Mouse (Mus musculus) lung, postnatal 0 days (tissue): ENCODE measurements around the gene 4632433K11Rik. TPM values are rescaled to one million over a fixed set of nuclear protein-coding genes. Genes with fewer than 3 reads are reported as not detected.
A peak's percentile ranks its signal among the peaks of the same experiment; 100 is the strongest.

Experiments used
- ATAC-seq: fragments of 200-750 bp; cut with Nextera tagmentation; 2 replicates; pipeline ENCODE4 v1.8.0; 2017; ENCODE audit warnings: moderate library complexity
- DNase-seq: peaks from one replicate; pipeline ENCODE4 v3.0.0-alpha.2; 2016; ENCODE audit warnings: low spot score
- H3K27ac ChIP-seq: fragments of 300-500 bp; sonication (generic); 2 replicates; pipeline ENCODE4 v1.5.1; 2014; ENCODE audit warnings: antibody characterized with exemption, mild to moderate bottlenecking, low read length, mixed read lengths
- H3K27me3 ChIP-seq: fragments of 300-500 bp; sonication (generic); replicated peaks from 2 replicates; pipeline ENCODE4 v1.6.1; 2014; ENCODE audit warnings: low read length, mixed read lengths; ENCODE audit not compliant: insufficient read depth
- H3K36me3 ChIP-seq: fragments of 300-500 bp; sonication (generic); 2 replicates; pipeline ENCODE4 v1.6.1; 2014; ENCODE audit warnings: low read length, mixed read lengths; ENCODE audit not compliant: insufficient read depth
- H3K4me1 ChIP-seq: fragments of 300-500 bp; sonication (generic); 2 replicates; pipeline ENCODE4 v1.6.1; 2014; ENCODE audit warnings: antibody characterized with exemption, low read depth, low read length, mixed read lengths; ENCODE audit not compliant: insufficient read depth
- H3K4me2 ChIP-seq: fragments of 300-500 bp; sonication (generic); replicated peaks from 2 replicates; pipeline ENCODE4 v1.6.1; 2014; ENCODE audit warnings: low read depth, mild to moderate bottlenecking, low read length, moderate library complexity, mixed read lengths
- H3K4me3 ChIP-seq: fragments of 300-500 bp; sonication (generic); 2 replicates; pipeline ENCODE4 v1.5.1; 2014; ENCODE audit warnings: low read depth, low read length
- H3K9ac ChIP-seq: fragments of 300-500 bp; sonication (generic); replicated peaks from 2 replicates; pipeline ENCODE4 v1.6.1; 2014; ENCODE audit warnings: low read depth, mild to moderate bottlenecking
- H3K9me3 ChIP-seq: fragments of 300-500 bp; sonication (generic); 2 replicates; pipeline ENCODE4 v1.6.1; 2016; ENCODE audit warnings: low read length, mixed read lengths
- CTCF ChIP-seq: IDR thresholded peaks from 2 replicates; pipeline ENCODE4 v1.5.1; 2016; ENCODE audit warnings: antibody characterized with exemption, mild to moderate bottlenecking
- EP300 ChIP-seq: IDR thresholded peaks from 2 replicates; pipeline ENCODE4 v1.6.1; 2016; ENCODE audit warnings: antibody characterized with exemption, mild to moderate bottlenecking, control low read depth
- WGBS: fragments of 180-500 bp; shearing (Covaris S2); extraction: QIAGEN DNeasy Blood & Tissue Kit; methylation state at CpG from one replicate; pipeline ENCODE4 v1.1.7; 2014; 5-methylcytosine and 5-hydroxymethylcytosine counted together
- polyA plus RNA-seq: library from polyadenylated mRNA; unstranded; fragments of >200 nt; fragmentation: Nextera tagmentation; extraction: Ambion mirVana; gene quantifications from 2 replicates; pipeline ENCODE4 v1.2.1, GENCODE M21; 2015

The 4632433K11Rik gene
- polyA plus RNA-seq, 1 experiment from 2014 or later, result not detected

- TF ChIP-seq EP300 (peak; percentile 22; the same call in 1 of the 2 replicates), CTCF (no peak)
- WGBS, result under 1% methylated on average over 43 of the region's 81 CpGs
- peaks cover 21% of the 10 kb centered on the region; the same call in 1 of the 2 replicates for H3K36me3 ChIP-seq
Measured at GRCm38 (mm10) chr7:5080010-5080751, 46.3 kb downstream of the 4632433K11Rik start, which contains the start of gene Epn1. Gene Epn1 (plus strand): TSS chr7:5080235.

GRCm38 (mm10) chr7:5080815-5081214, 46.9 kb downstream of the 4632433K11Rik start:
- no peak for TF ChIP-seq EP300
- TF ChIP-seq CTCF, result no peak
- peak overlapping the region; percentile 79 for H3K9ac ChIP-seq
- peak overlapping the region; percentile 69 for H3K4me3 ChIP-seq
- 7% methylated on average over 6 of the region's 6 CpGs for WGBS
- H3K36me3 ChIP-seq, result peaks cover 21% of the 10 kb centered on the region; the same call in 1 of the 2 replicates
- ATAC-seq, result no peak
- DNase-seq, result no peak
- H3K27ac ChIP-seq, result peak overlapping the region; percentile 90
- peaks cover 7% of the 10 kb centered on the region for H3K4me1 ChIP-seq
- no peaks in the 10 kb centered on the region for H3K27me3 ChIP-seq
- no peaks in the 10 kb centered on the region for H3K9me3 ChIP-seq
- H3K4me2 ChIP-seq, result peak overlapping the region; percentile 70

More at GRCm38 (mm10) chr7:5080010-5080751, 46.3 kb downstream of the 4632433K11Rik start, which contains the start of gene Epn1:
- Histone ChIP-seq H3K27ac (peak within 1 kb of the TSS; percentile 90), H3K4me2 (peak within 1 kb of the TSS; percentile 70), H3K27me3 (no peaks in the 10 kb centered on the region), H3K4me3 (peak within 1 kb of the TSS; percentile 69), H3K4me1 (peaks cover 7% of the 10 kb centered on the region), H3K9me3 (no peaks in the 10 kb centered on the region), H3K9ac (peak within 1 kb of the TSS; percentile 79)
- DNase-seq, result peak; percentile 99
- peak; percentile 99 for ATAC-seq

GRCm38 (mm10) chr7:5081241-5081640, 47.3 kb downstream of the 4632433K11Rik start:
- H3K9ac ChIP-seq, result no peak overlapping the region
- no peak for ATAC-seq

GRCm38 (mm10) chr7:5081939-5082338, 48.0 kb downstream of the 4632433K11Rik start:
- TF ChIP-seq EP300 (no peak), CTCF (no peak)
- Histone ChIP-seq H3K27ac (no peak overlapping the region), H3K36me3 (peaks cover 11% of the 10 kb centered on the region; the same call in 1 of the 2 replicates), H3K9me3 (no peaks in the 10 kb centered on the region), H3K4me3 (no peak overlapping the region), H3K27me3 (no peaks in the 10 kb centered on the region), H3K9ac (no peak overlapping the region), H3K4me1 (peaks cover 7% of the 10 kb centered on the region), H3K4me2 (no peak overlapping the region)
- no peak for ATAC-seq
- DNase-seq, result peak; percentile 37
- WGBS, result 78% methylated on average over 2 of the region's 2 CpGs

More at GRCm38 (mm10) chr7:5081241-5081640, 47.3 kb downstream of the 4632433K11Rik start:
- H3K27ac ChIP-seq, result no peak overlapping the region
- peaks cover 18% of the 10 kb centered on the region; the same call in 1 of the 2 replicates for H3K36me3 ChIP-seq
- TF ChIP-seq CTCF, result no peak
- TF ChIP-seq EP300, result no peak
- peak overlapping the region; percentile 69; the same call in 1 of the 2 replicates for H3K4me3 ChIP-seq
- no peaks in the 10 kb centered on the region for H3K9me3 ChIP-seq
- no peaks in the 10 kb centered on the region for H3K27me3 ChIP-seq
- H3K4me2 ChIP-seq, result peak overlapping the region; percentile 70
- 42% methylated on average over 6 of the region's 6 CpGs for WGBS
- no peak for DNase-seq
- peaks cover 7% of the 10 kb centered on the region for H3K4me1 ChIP-seq

GRCm38 (mm10) chr7:5083325-5084105, 49.6 kb downstream of the 4632433K11Rik start:
- WGBS, result 87% methylated on average over 18 of the region's 18 CpGs
- H3K9ac ChIP-seq, result no peak overlapping the region
- H3K9me3 ChIP-seq, result no peaks in the 10 kb centered on the region
- no peak for TF ChIP-seq EP300
- H3K36me3 ChIP-seq, result peaks cover 5% of the 10 kb centered on the region; the same call in 1 of the 2 replicates
- H3K27ac ChIP-seq, result no peak overlapping the region
- peaks cover 7% of the 10 kb centered on the region for H3K4me1 ChIP-seq
- DNase-seq, result peak; percentile 38
- H3K4me3 ChIP-seq, result no peak overlapping the region
- H3K4me2 ChIP-seq, result no peak overlapping the region
- ATAC-seq, result no peak
- no peaks in the 10 kb centered on the region for H3K27me3 ChIP-seq

Other genes with a start within 250 kb of the 4632433K11Rik start
- 39.2 and 45.4 TPM in 2 replicates for gene Tmem238, start 244.5 kb upstream of the 4632433K11Rik start, polyA plus RNA-seq
- 282 and 294 TPM in 2 replicates for gene Rpl28, start 241.2 kb upstream of the 4632433K11Rik start, polyA plus RNA-seq
- gene Ube2s, start 221.5 kb upstream of the 4632433K11Rik start, polyA plus RNA-seq, result 158 and 162 TPM in 2 replicates
- 0.43 and 0.51 TPM in 2 replicates for gene Shisa7, start 189.4 kb upstream of the 4632433K11Rik start, polyA plus RNA-seq
- 12.7 and 16.1 TPM in 2 replicates for gene Isoc2b, start 163.9 kb upstream of the 4632433K11Rik start, polyA plus RNA-seq
- 0.53 and 0.57 TPM in 2 replicates for gene Isoc2a, start 157.0 kb upstream of the 4632433K11Rik start, polyA plus RNA-seq
- gene Gm36210, start 127.6 kb upstream of the 4632433K11Rik start, polyA plus RNA-seq, result not detected in 2 replicates
- gene Zfp628, start 118.9 kb upstream of the 4632433K11Rik start, polyA plus RNA-seq, result 2.7 TPM in 2 replicates
- 1.1 and 2.3 TPM in 2 replicates for gene Nat14, start 112.1 kb upstream of the 4632433K11Rik start, polyA plus RNA-seq
- 1.4 and 1.7 TPM in 2 replicates for gene Ssc5d, start 108.3 kb upstream of the 4632433K11Rik start, polyA plus RNA-seq
- 0.19 and 0.26 TPM in 2 replicates for gene Sbk2, start 69.7 kb upstream of the 4632433K11Rik start, polyA plus RNA-seq
- 0.37 TPM in 2 replicates for gene Sbk3, start 63.0 kb upstream of the 4632433K11Rik start, polyA plus RNA-seq
- gene Zfp579, start 38.0 kb upstream of the 4632433K11Rik start, polyA plus RNA-seq, result 29.7 and 30.6 TPM in 2 replicates
- 22.4 and 24.6 TPM in 2 replicates for gene Zfp524, start 19.7 kb upstream of the 4632433K11Rik start, polyA plus RNA-seq
- 20.5 and 20.8 TPM in 2 replicates for gene Fiz1, start 19.4 kb upstream of the 4632433K11Rik start, polyA plus RNA-seq
- 2.1 and 4.4 TPM in 2 replicates for gene Gm44973, start 18.6 kb upstream of the 4632433K11Rik start, polyA plus RNA-seq
- gene Zfp865, start 13.7 kb upstream of the 4632433K11Rik start, polyA plus RNA-seq, result 3.4 and 3.8 TPM in 2 replicates
- 0.42 and 1.2 TPM in 2 replicates for gene Ccdc106, start 13.6 kb upstream of the 4632433K11Rik start, polyA plus RNA-seq
- gene Zfp784, start 4.3 kb downstream of the 4632433K11Rik start, polyA plus RNA-seq, result 6.5 and 7.7 TPM in 2 replicates
- gene Zfp580, start 17.4 kb downstream of the 4632433K11Rik start, polyA plus RNA-seq, result 25.7 and 30.4 TPM in 2 replicates
- 42.0 and 46.1 TPM in 2 replicates for gene U2af2, start 28.0 kb downstream of the 4632433K11Rik start, polyA plus RNA-seq
- gene Epn1, start 46.1 kb downstream of the 4632433K11Rik start, polyA plus RNA-seq, result 40.7 and 41.6 TPM in 2 replicates
- gene Rfpl4, start 82.8 kb downstream of the 4632433K11Rik start, polyA plus RNA-seq, result not detected in 2 replicates
- gene Rasl2-9, start 91.8 kb downstream of the 4632433K11Rik start, polyA plus RNA-seq, result 0.52 and 0.88 TPM in 2 replicates
- gene Vmn1r55, start 115.6 kb downstream of the 4632433K11Rik start, polyA plus RNA-seq, result not detected in 2 replicates
- gene Vmn1r56, start 162.6 kb downstream of the 4632433K11Rik start, polyA plus RNA-seq, result not detected in 2 replicates
- not detected in 2 replicates for gene Vmn1r57, start 184.4 kb downstream of the 4632433K11Rik start, polyA plus RNA-seq